Mouse (Mus musculus): Measurements from ENCODE around the gene Aagab.

- no peak for TF ChIP-seq CTCF (conservative IDR thresholded peaks at IDR 0.05; ENCODE audit: low read length)
- no peak for TF ChIP-seq POU5F1 (IDR thresholded peaks at IDR 0.05; ENCODE audit: borderline replicate concordance, low read length)
Measured at GRCm38 (mm10) chr9:63632924-63633323, 30.5 kb downstream of the Aagab start.

All from E14TG2a.4 (cell line).